Mouse (Mus musculus): ENCODE results near the gene Wnt10a.

DNA sequence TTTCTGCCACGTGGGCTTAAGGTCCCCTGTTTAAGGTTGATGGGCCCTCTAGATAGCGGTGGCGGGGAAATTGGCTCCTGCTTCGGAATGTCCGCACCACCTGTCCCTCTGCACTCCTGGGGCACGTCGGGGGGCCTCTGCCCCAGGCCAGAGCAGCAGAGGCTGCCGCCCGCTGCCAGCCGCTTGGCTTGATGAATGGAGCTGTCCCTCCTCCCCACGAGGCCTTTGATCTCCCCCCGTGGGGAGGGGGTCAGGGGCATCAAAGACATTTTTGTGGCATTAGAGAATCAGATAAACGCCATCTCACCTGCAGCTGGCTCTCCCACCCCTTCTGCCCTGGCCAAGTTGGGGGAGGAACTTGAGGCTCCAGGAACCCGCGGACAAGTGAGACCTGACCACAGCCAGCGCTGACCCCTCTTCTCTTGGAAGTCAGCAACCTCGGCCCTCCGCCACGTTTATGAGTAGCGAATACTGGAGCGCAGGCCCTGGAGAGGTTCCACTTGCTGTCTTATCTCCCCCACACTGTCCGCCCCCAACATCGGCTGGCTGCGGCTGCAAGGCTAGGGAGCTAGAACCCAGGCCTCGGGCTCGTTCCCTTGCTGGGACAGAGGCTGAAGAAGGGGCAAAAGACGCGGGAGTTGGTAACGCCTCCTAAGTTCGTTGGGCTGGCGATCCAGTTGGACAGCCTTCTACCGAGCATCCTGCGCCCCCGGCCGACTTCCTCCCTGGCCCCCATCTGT, 20.4 kb upstream of the Wnt10a start:
- TF ChIP-seq CTCF (IDR thresholded peaks at IDR 0.05; ENCODE audit: insufficient read depth, low read depth, low read length): no peak
- no peak for TF ChIP-seq POLR2A (IDR thresholded peaks at IDR 0.05; ENCODE audit: insufficient read depth, low read depth, low read length)

Data from olfactory bulb, adult 2 months (tissue).